Mouse (Mus musculus) ES-CJ7 (cell line): ENCODE results near the gene Fblim1.
"Not testable (repeated sequence)": the region's sequence is repeated elsewhere in the genome, so short reads cannot be mapped to it uniquely, and the experiment has no call there.

ENCODE experiments used
- DNase-seq: peaks from one replicate; pipeline ENCODE4 v3.0.0; 2011; ENCODE audit warnings: low read depth, low spot score

The Fblim1 gene

GRCm38 (mm10) chr4:141568966-141569365 is 36.9 kb downstream of the Fblim1 start:
- peak; percentile 59 for DNase-seq

- not testable (repeated sequence) for DNase-seq
Measured at GRCm38 (mm10) chr4:141567174-141567573, 38.7 kb downstream of the Fblim1 start.

- peak; percentile 84 for DNase-seq
Measured at GRCm38 (mm10) chr4:141566187-141566586, 39.7 kb downstream of the Fblim1 start.

GRCm38 (mm10) chr4:141565325-141565724 is 40.6 kb downstream of the Fblim1 start:
- DNase-seq: peak; percentile 99

- peak; percentile 89 for DNase-seq
Measured at GRCm38 (mm10) chr4:141564660-141565059, 41.2 kb downstream of the Fblim1 start.

- peak; percentile 75 for DNase-seq
Measured at GRCm38 (mm10) chr4:141564209-141564608, 41.7 kb downstream of the Fblim1 start.

GRCm38 (mm10) chr4:141562281-141562680 is 43.6 kb downstream of the Fblim1 start:
- no peak for DNase-seq

GRCm38 (mm10) chr4:141561331-141561919 is 44.5 kb downstream of the Fblim1 start:
- DNase-seq: peak; percentile 81

- peak; percentile 92 for DNase-seq
Measured at GRCm38 (mm10) chr4:141559898-141560263, 46.0 kb downstream of the Fblim1 start.

- DNase-seq: peak; percentile 90
Measured at GRCm38 (mm10) chr4:141559131-141559897, 46.6 kb downstream of the Fblim1 start.

- no peak for DNase-seq
Measured at GRCm38 (mm10) chr4:141558658-141559057, 47.2 kb downstream of the Fblim1 start.

- not testable (repeated sequence) for DNase-seq
Measured at GRCm38 (mm10) chr4:141556163-141556562, 49.7 kb downstream of the Fblim1 start.

- not testable (repeated sequence) for DNase-seq
Measured at GRCm38 (mm10) chr4:141554255-141554865, 51.5 kb downstream of the Fblim1 start.

- peak; percentile 87 for DNase-seq
Measured at GRCm38 (mm10) chr4:141552484-141552883, 53.4 kb downstream of the Fblim1 start.

- no peak for DNase-seq
Measured at GRCm38 (mm10) chr4:141547299-141547698, 58.6 kb downstream of the Fblim1 start.

GRCm38 (mm10) chr4:141546334-141547200 is 59.3 kb downstream of the Fblim1 start:
- peak; percentile 90 for DNase-seq

- peak; percentile 99 for DNase-seq
Measured at GRCm38 (mm10) chr4:141545743-141546333, 60.1 kb downstream of the Fblim1 start.

GRCm38 (mm10) chr4:141545071-141545742 is 60.7 kb downstream of the Fblim1 start:
- DNase-seq: peak; percentile 85

- no peak for DNase-seq
Measured at GRCm38 (mm10) chr4:141544536-141544935, 61.4 kb downstream of the Fblim1 start.

- no peak for DNase-seq
Measured at GRCm38 (mm10) chr4:141543593-141543992, 62.3 kb downstream of the Fblim1 start.

GRCm38 (mm10) chr4:141541851-141542250 is 64.0 kb downstream of the Fblim1 start:
- no peak for DNase-seq
